In genomic region chr7:72596985-72597384, GRCm38 (mm10) we compare ENCODE assay signal across 34 mouse cellular contexts.
"Had no signal": no experiment of that assay in that cellular context is flagged by ENCODE, and none has a peak within 500 bp of the region (broad histone marks: within the 10 kb centered on the region; RNA-seq: fewer than 3 reads in every experiment).

No protein-coding gene starts in this region.

- H3K9me3 ChIP-seq: heart, embryonic 12.5 days; heart, embryonic 13.5 days; heart, embryonic 15.5 days; hindbrain, embryonic 10.5 days; hindbrain, embryonic 12.5 days; hindbrain, embryonic 13.5 days; hindbrain, embryonic 15.5 days; intestine, embryonic 15.5 days; kidney, embryonic 15.5 days had no signal

- DNase-seq: heart, postnatal 10 days; heart, postnatal 14 days; heart, postnatal 36 days; heart, postnatal 4 days; kidney, adult 11 months; kidney, adult 18-20 months; kidney, adult 2 months; kidney, adult 8-10 months; kidney, adult 9 months; kidney, postnatal 10 days; kidney, postnatal 14 days; kidney, postnatal 25 days; kidney, postnatal 36 days; kidney, postnatal 4 days; layer of hippocampus, adult 9-11 months; layer of hippocampus, postnatal 36 days had no signal

- H3K27ac ChIP-seq: heart, embryonic 13.5 days; heart, embryonic 15.5 days; hindbrain, embryonic 10.5 days; hindbrain, embryonic 12.5 days; hindbrain, embryonic 13.5 days; hindbrain, embryonic 14.5 days; hindbrain, embryonic 15.5 days; hindbrain, postnatal 0 days; intestine, embryonic 15.5 days; kidney, embryonic 15.5 days; kidney, postnatal 0 days; layer of hippocampus, adult 2 months; left cerebral cortex, adult 2 months had no signal

- H3K4me3 ChIP-seq: heart, embryonic 12.5 days; heart, embryonic 13.5 days; heart, embryonic 15.5 days; hindbrain, embryonic 10.5 days; hindbrain, embryonic 12.5 days; hindbrain, embryonic 13.5 days; hindbrain, embryonic 15.5 days; intestine, embryonic 15.5 days; kidney, embryonic 15.5 days; layer of hippocampus, adult 2 months; left cerebral cortex, adult 2 months had no signal

- H3K9ac ChIP-seq: heart, embryonic 12.5 days; heart, embryonic 13.5 days; heart, embryonic 15.5 days; hindbrain, embryonic 12.5 days; hindbrain, embryonic 13.5 days; hindbrain, embryonic 14.5 days; hindbrain, embryonic 15.5 days; intestine, embryonic 15.5 days; kidney, embryonic 15.5 days had no signal

- ATAC-seq: hindbrain, embryonic 16.5 days; hindbrain, postnatal 0 days; inflammation-experienced regulatory T-cells, adult 6 months; intestine, embryonic 15.5 days; intestine, embryonic 16.5 days; intestine, postnatal 0 days had no signal

- H3K27me3 ChIP-seq: heart, embryonic 12.5 days; heart, embryonic 13.5 days; heart, embryonic 15.5 days; hindbrain, embryonic 12.5 days; hindbrain, embryonic 13.5 days; hindbrain, embryonic 15.5 days; intestine, embryonic 15.5 days; kidney, embryonic 15.5 days had no signal

- H3K4me2 ChIP-seq: heart, embryonic 12.5 days; heart, embryonic 13.5 days; heart, embryonic 15.5 days; hindbrain, embryonic 12.5 days; hindbrain, embryonic 13.5 days; hindbrain, embryonic 14.5 days; hindbrain, embryonic 15.5 days; intestine, embryonic 15.5 days; kidney, embryonic 15.5 days had no signal

- H3K36me3 ChIP-seq: heart, embryonic 12.5 days; heart, embryonic 13.5 days; heart, embryonic 15.5 days; hindbrain, embryonic 10.5 days; hindbrain, embryonic 12.5 days; hindbrain, embryonic 13.5 days; hindbrain, embryonic 15.5 days; intestine, embryonic 15.5 days; kidney, embryonic 15.5 days had no signal

- H3K4me1 ChIP-seq: heart, embryonic 12.5 days; heart, embryonic 13.5 days; heart, embryonic 15.5 days; hindbrain, embryonic 10.5 days; hindbrain, embryonic 12.5 days; intestine, embryonic 15.5 days; kidney, embryonic 15.5 days had no signal
